Mouse (Mus musculus) lung, postnatal 0 days (tissue): ENCODE data around the gene Emilin2.

Experiments used
- CTCF ChIP-seq: IDR thresholded peaks from 2 replicates; pipeline ENCODE4 v1.5.1; 2016; ENCODE audit warnings: antibody characterized with exemption, mild to moderate bottlenecking
- EP300 ChIP-seq: IDR thresholded peaks from 2 replicates; pipeline ENCODE4 v1.6.1; 2016; ENCODE audit warnings: antibody characterized with exemption, mild to moderate bottlenecking, control low read depth

DNA sequence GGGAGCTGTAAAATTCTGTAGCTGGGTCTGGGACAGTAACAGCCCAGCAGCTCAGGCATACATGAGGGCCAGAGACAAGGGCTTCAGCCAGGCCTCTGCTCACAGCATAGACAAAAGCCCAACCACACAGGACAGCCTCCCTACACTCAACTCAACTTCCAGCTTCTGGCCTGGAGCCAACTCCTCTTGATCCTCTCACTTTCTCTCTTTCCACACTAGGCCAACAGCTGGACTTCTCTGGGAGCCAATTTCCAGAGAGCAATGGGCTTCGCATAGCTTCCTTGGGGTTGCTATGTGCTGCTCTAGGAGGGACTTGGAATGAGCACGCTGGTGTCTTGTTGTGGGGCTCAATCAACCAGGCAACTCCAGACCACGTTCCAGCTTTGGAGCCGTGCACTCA is 28.5 kb downstream of the Emilin2 start:
- TF ChIP-seq CTCF (no peak), EP300 (no peak)
